Mouse (Mus musculus): ENCODE data around the gene Hist1h2bg. TPM values are rescaled to one million over a fixed set of nuclear protein-coding genes. Genes with fewer than 3 reads are reported as not detected.
A peak's percentile ranks its signal among the peaks of the same experiment; 100 is the strongest.
"Not testable (repeated sequence)": the region's sequence is repeated elsewhere in the genome, so short reads cannot be mapped to it uniquely, and the experiment has no call there.

The Hist1h2bg gene
- polyA plus RNA-seq, 1 experiment from 2014 or later = 1.3 TPM

DNA sequence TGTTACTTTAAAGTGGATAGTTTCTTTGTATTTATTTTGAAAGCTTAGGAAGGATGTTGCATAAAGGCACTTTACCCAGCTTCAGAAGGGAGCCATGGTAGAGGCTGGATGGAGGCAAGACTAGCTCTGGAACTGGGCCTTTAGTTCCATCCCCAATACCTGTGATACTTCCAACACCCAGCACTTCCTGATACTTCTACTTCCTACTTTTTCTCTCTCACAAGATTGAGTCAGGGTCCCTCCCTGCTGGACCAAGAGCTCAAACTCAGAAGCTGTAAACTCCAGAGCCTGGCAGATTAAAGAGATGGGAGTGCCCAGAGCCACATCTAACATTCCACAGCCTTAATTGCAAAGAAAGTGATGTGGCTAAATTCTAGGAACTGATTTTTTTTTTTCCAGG, 13.1 kb downstream of the Hist1h2bg start:
- Histone ChIP-seq H3K27ac (ENCODE audit: low read length) (peak overlapping the region; percentile 97), H3K36me3 (ENCODE audit: insufficient read depth, low read length) (no peaks in the 10 kb centered on the region), H3K4me3 (ENCODE audit: low read depth, low read length) (peak overlapping the region; percentile 52), H3K9ac (replicated peaks; ENCODE audit: low read depth) (peak overlapping the region; percentile 58; the same call in 1 of the 2 replicates), H3K4me2 (replicated peaks; ENCODE audit: low read depth, low read length) (peak overlapping the region; percentile 62), H3K27me3 (replicated peaks; ENCODE audit: insufficient read depth, low read length) (no peaks in the 10 kb centered on the region), H3K4me1 (ENCODE audit: insufficient read depth, low read depth, low read length) (peaks cover 10% of the 10 kb centered on the region), H3K9me3 (ENCODE audit: low read length) (no peaks in the 10 kb centered on the region)
- peak; percentile 59 for DNase-seq (ENCODE audit: low spot score)
- TF ChIP-seq CTCF (IDR thresholded peaks at IDR 0.05) (no peak), EP300 (IDR thresholded peaks at IDR 0.05) (no peak)
- no peak for ATAC-seq

DNA sequence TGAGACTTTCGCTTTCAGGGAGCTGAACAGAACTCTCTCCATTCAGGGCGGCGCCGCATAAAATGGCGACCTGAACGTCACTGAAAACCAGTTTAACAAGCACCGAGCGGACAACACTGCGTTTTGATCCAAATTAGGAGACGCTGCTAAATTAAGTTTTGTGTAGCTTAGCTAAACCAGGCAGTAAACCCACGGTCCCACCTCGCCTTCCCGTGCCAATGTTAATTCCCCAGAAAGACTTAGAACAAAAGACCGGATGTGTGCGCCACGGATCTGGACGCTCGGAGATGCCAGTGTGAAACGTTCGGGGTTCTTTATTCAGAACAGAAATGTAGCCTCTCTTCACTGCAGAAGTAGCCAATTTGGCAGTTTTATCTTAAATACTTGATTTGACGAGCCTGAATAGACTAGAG, 13.8 kb downstream of the Hist1h2bg start:
- no peaks in the 10 kb centered on the region for H3K27me3 ChIP-seq (replicated peaks; ENCODE audit: insufficient read depth, low read length)
- peak overlapping the region; percentile 58 for H3K9ac ChIP-seq (replicated peaks; ENCODE audit: low read depth)
- ATAC-seq = peak; percentile 29
- TF ChIP-seq CTCF (IDR thresholded peaks at IDR 0.05) = no peak
- TF ChIP-seq EP300 (IDR thresholded peaks at IDR 0.05) = no peak
- peak overlapping the region; percentile 52 for H3K4me3 ChIP-seq (ENCODE audit: low read depth, low read length)
- peak; percentile 88 for DNase-seq (ENCODE audit: low spot score)
- under 1% methylated on average over 21 of the region's 21 CpGs for WGBS
- no peaks in the 10 kb centered on the region for H3K36me3 ChIP-seq (ENCODE audit: insufficient read depth, low read length)
- H3K4me2 ChIP-seq (replicated peaks; ENCODE audit: low read depth, low read length) = peak overlapping the region; percentile 62
- H3K4me1 ChIP-seq (ENCODE audit: insufficient read depth, low read depth, low read length) = peaks cover 10% of the 10 kb centered on the region
- peak overlapping the region; percentile 97 for H3K27ac ChIP-seq (ENCODE audit: low read length)
- no peaks in the 10 kb centered on the region for H3K9me3 ChIP-seq (ENCODE audit: low read length)

GRCm38 (mm10) chr13:23585442-23586098, 14.4 kb downstream of the Hist1h2bg start:
- not testable (repeated sequence) for H3K4me1 ChIP-seq (ENCODE audit: insufficient read depth, low read depth, low read length); H3K27me3 ChIP-seq (replicated peaks; ENCODE audit: insufficient read depth, low read length); H3K36me3 ChIP-seq (ENCODE audit: insufficient read depth, low read length); H3K9me3 ChIP-seq (ENCODE audit: low read length)
- ATAC-seq (peak; percentile 86), DNase-seq (ENCODE audit: low spot score) (peak; percentile 98)
- peak overlapping the region; percentile 52 for H3K4me3 ChIP-seq (ENCODE audit: low read depth, low read length)
- under 1% methylated on average over 22 of the region's 36 CpGs for WGBS
- H3K27ac ChIP-seq (ENCODE audit: low read length) = peak overlapping the region; percentile 97
- peak overlapping the region; percentile 62 for H3K4me2 ChIP-seq (replicated peaks; ENCODE audit: low read depth, low read length)
- peak; percentile 70 for TF ChIP-seq EP300 (IDR thresholded peaks at IDR 0.05)
- peak overlapping the region; percentile 58 for H3K9ac ChIP-seq (replicated peaks; ENCODE audit: low read depth)

DNA sequence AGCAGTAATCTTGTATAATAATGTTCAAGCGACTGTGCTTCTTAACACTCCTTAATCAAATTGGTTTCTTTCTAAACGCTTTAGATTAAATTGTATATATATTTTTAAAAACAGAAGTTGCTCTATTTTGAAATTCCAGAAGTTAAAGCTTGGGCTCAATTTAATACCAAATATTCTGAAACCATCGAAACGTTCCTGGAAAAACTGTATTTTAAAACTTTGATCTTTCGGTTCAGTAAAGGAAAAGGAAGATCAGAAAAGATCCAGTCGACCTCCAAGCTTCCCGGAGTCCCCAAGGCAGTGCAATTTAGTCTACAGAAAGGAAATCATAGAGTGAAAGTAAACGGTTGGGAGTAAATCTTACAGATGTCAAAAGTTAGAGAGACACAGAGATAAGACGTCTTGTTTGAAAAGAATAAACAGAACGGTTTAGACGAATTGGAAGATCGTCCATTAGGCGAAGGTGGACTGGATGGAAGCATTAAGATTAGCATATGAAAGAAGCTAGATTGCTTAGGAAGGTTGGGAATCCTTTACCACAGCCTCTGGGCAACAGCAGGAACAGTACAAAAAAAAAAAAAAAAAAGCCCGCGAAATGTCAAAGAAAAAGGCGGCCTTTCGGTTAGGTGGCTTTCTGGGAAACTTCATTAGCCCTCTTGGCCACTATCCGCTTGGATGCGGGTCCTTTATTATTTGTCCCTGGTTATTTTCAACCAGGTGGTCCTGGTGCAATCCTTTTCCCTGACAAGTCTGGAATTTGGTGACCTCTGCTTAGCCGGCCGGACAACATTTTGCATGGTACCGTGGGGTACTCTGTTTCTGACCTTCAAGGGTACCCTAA, 15.1 kb downstream of the Hist1h2bg start:
- no peak for ATAC-seq
- TF ChIP-seq CTCF (IDR thresholded peaks at IDR 0.05) (no peak), EP300 (IDR thresholded peaks at IDR 0.05) (no peak)
- Histone ChIP-seq H3K27me3 (replicated peaks; ENCODE audit: insufficient read depth, low read length) (no peaks in the 10 kb centered on the region), H3K27ac (ENCODE audit: low read length) (peak overlapping the region; percentile 92), H3K9me3 (ENCODE audit: low read length) (no peaks in the 10 kb centered on the region), H3K36me3 (ENCODE audit: insufficient read depth, low read length) (no peaks in the 10 kb centered on the region), H3K4me2 (replicated peaks; ENCODE audit: low read depth, low read length) (peak overlapping the region; percentile 62), H3K9ac (replicated peaks; ENCODE audit: low read depth) (peak overlapping the region; percentile 46), H3K4me1 (ENCODE audit: insufficient read depth, low read depth, low read length) (peaks cover 10% of the 10 kb centered on the region), H3K4me3 (ENCODE audit: low read depth, low read length) (peak overlapping the region; percentile 52)
- 3% methylated on average over 22 of the region's 22 CpGs for WGBS
- DNase-seq (ENCODE audit: low spot score) = peak; percentile 60

DNA sequence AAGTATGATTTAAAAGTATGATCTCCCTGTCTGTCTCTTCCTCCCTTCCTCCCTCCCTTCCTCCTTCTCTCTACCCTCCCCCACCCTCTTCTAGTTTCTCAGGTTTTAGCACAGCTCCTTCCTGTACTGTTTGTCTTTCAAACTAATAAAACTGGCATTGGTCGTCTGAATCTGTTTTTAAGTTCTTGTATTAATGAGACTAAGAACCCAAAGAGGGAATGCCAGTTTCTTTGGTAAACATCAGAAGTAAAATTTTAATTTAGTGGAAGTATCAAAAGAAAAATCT, 15.7 kb downstream of the Hist1h2bg start:
- ATAC-seq (no peak), DNase-seq (ENCODE audit: low spot score) (no peak)
- H3K36me3 ChIP-seq (ENCODE audit: insufficient read depth, low read length) = no peaks in the 10 kb centered on the region
- peak overlapping the region; percentile 52; the same call in 1 of the 2 replicates for H3K4me3 ChIP-seq (ENCODE audit: low read depth, low read length)
- H3K4me1 ChIP-seq (ENCODE audit: insufficient read depth, low read depth, low read length) = peaks cover 10% of the 10 kb centered on the region
- H3K27ac ChIP-seq (ENCODE audit: low read length) = peak overlapping the region; percentile 92
- peak overlapping the region; percentile 46 for H3K9ac ChIP-seq (replicated peaks; ENCODE audit: low read depth)
- WGBS = 3% methylated on average over 1 of the region's 1 CpGs
- no peaks in the 10 kb centered on the region for H3K9me3 ChIP-seq (ENCODE audit: low read length)
- H3K27me3 ChIP-seq (replicated peaks; ENCODE audit: insufficient read depth, low read length) = no peaks in the 10 kb centered on the region
- peak overlapping the region; percentile 62 for H3K4me2 ChIP-seq (replicated peaks; ENCODE audit: low read depth, low read length)
- TF ChIP-seq EP300 (IDR thresholded peaks at IDR 0.05) = no peak
- TF ChIP-seq CTCF (IDR thresholded peaks at IDR 0.05) = no peak

DNA sequence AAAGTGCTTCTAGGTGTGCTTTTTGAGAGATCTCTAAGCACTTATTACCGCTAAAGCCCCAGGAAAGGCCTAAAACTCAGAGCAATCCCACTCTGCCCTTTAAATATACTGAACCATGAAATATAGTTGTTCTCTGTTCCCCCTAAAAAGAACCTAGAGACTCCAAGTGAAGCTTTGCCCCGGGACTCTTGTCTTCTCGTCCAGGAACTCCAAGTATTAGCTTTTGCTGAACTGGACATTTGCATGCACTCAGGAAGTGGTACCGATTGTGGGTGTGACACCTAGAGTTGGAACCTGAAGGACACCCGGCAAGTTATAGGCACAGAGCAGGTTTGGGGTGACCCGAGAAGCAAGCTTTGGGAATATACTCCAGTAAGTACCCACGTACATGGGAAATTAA, 20.0 kb downstream of the Hist1h2bg start:
- no peak overlapping the region for H3K9ac ChIP-seq (replicated peaks; ENCODE audit: low read depth)
- no peaks in the 10 kb centered on the region for H3K27me3 ChIP-seq (replicated peaks; ENCODE audit: insufficient read depth, low read length)
- ATAC-seq (no peak), DNase-seq (ENCODE audit: low spot score) (no peak)
- H3K4me3 ChIP-seq (ENCODE audit: low read depth, low read length) = no peak overlapping the region
- no peaks in the 10 kb centered on the region for H3K36me3 ChIP-seq (ENCODE audit: insufficient read depth, low read length)
- TF ChIP-seq CTCF (IDR thresholded peaks at IDR 0.05) (no peak), EP300 (IDR thresholded peaks at IDR 0.05) (no peak)
- no peak overlapping the region for H3K27ac ChIP-seq (ENCODE audit: low read length)
- 0 out of 2 replicates have a peak, but pooled peaks cover 2% of the 10 kb centered on the region for H3K4me1 ChIP-seq (ENCODE audit: insufficient read depth, low read depth, low read length)
- H3K4me2 ChIP-seq (replicated peaks; ENCODE audit: low read depth, low read length) = no peak overlapping the region
- no peaks in the 10 kb centered on the region for H3K9me3 ChIP-seq (ENCODE audit: low read length)
- 85% methylated on average over 7 of the region's 7 CpGs for WGBS

GRCm38 (mm10) chr13:23591886-23592285, 20.7 kb downstream of the Hist1h2bg start:
- H3K36me3 ChIP-seq (ENCODE audit: insufficient read depth, low read length); H3K9me3 ChIP-seq (ENCODE audit: low read length); ATAC-seq; H3K4me2 ChIP-seq (replicated peaks; ENCODE audit: low read depth, low read length); H3K4me1 ChIP-seq (ENCODE audit: insufficient read depth, low read depth, low read length); DNase-seq (ENCODE audit: low spot score); H3K27me3 ChIP-seq (replicated peaks; ENCODE audit: insufficient read depth, low read length); H3K9ac ChIP-seq (replicated peaks; ENCODE audit: low read depth); H3K27ac ChIP-seq (ENCODE audit: low read length); H3K4me3 ChIP-seq (ENCODE audit: low read depth, low read length): not testable (repeated sequence)
- 82% methylated on average over 7 of the region's 7 CpGs for WGBS

All from lung, postnatal 0 days (tissue).